Mouse (Mus musculus): ENCODE measurements at regions not wholly inside any gene's neighbourhood (a gene's known extent, or its start where the extent isn't known, plus 50 kb on each side); places are given as distances from the start of the nearest gene placed in this dataset.

DNA sequence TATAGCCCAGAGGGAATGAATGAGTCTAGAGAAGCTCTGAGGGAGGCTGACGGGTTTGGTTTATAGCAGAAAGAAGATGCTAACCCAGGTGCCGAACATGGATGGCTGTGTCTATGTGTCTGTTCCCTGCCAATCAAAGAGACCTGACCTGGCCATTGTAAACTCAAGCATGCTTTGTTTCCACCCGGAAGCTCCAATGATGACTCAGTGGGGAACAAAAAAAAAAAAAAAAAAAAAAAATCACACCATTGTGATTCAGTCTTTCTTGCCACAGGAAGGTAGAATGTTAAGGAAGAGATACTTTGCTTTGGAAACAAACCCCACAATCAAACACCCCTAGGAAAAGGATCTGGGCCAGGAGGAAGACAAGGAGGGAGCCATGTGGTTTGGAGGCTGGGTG is 201.5 kb downstream of the Ly86 start:
- Histone ChIP-seq H3K27ac (ENCODE audit: low read length) (no peak overlapping the region), H3K27me3 (ENCODE audit: control insufficient read depth, insufficient read depth, low read depth, low read length) (no peaks in the 10 kb centered on the region), H3K4me1 (ENCODE audit: control insufficient read depth, insufficient read depth, low read length) (no peaks in the 10 kb centered on the region), H3K4me2 (ENCODE audit: low read length) (no peak overlapping the region), H3K4me3 (ENCODE audit: low read depth, low read length) (no peak overlapping the region), H3K36me3 (ENCODE audit: control insufficient read depth, insufficient read depth, low read length) (no peaks in the 10 kb centered on the region), H3K9ac (ENCODE audit: low read depth, low read length) (no peak overlapping the region), H3K9me3 (replicated peaks; ENCODE audit: control insufficient read depth, low read length, poor library complexity, severe bottlenecking) (no peaks in the 10 kb centered on the region)
- no peak for ATAC-seq
- 74% methylated on average over 3 of the region's 3 CpGs for WGBS

DNA sequence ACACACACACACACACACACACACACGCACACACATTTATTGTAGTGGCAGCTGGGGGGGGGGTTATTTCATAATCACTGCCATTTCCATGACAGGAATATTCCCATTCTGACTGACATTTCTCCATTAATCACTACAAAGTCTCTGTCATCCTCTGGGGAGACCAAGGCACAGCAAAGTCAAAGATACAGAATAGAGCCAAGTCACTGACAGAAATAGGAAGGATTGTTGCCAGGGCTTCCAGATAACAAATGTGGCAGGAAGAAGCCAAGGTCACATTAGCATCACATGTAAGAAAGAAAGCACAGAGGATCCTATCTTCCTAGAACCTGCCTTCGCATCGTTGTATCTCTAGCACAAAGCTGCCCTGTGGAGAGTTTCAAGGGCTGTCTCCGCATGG is 205.6 kb downstream of the Ly86 start:
- H3K27ac ChIP-seq (ENCODE audit: low read length) = no peak overlapping the region
- no peak overlapping the region for H3K4me2 ChIP-seq (ENCODE audit: low read length)
- no peaks in the 10 kb centered on the region for H3K36me3 ChIP-seq (ENCODE audit: control insufficient read depth, insufficient read depth, low read length)
- ATAC-seq = no peak
- no peaks in the 10 kb centered on the region for H3K27me3 ChIP-seq (ENCODE audit: control insufficient read depth, insufficient read depth, low read depth, low read length)
- no peaks in the 10 kb centered on the region for H3K9me3 ChIP-seq (replicated peaks; ENCODE audit: control insufficient read depth, low read length, poor library complexity, severe bottlenecking)
- no peak overlapping the region for H3K9ac ChIP-seq (ENCODE audit: low read depth, low read length)
- 75% methylated on average over 4 of the region's 4 CpGs for whole genome bisulfite sequencing
- no peaks in the 10 kb centered on the region for H3K4me1 ChIP-seq (ENCODE audit: control insufficient read depth, insufficient read depth, low read length)
- no peak overlapping the region for H3K4me3 ChIP-seq (ENCODE audit: low read depth, low read length)

DNA sequence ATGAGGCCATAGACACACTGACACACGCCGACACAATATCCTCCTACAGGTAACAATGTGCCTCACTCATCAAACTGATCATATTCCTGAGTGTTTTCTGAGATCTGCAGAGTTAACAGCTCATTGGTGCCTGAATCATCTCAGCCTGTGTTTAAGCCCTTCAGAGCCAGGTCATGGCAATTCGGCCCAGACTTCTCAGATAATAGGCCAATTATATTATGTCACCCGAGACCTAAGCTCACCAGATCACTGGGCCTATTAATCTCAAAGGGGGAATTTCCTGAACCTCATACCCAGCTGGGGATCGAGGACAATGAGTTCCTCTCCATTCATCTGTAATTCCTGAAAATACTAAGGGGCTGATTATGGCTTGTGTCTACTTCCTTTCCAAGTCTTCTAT is 208.4 kb downstream of the Ly86 start:
- Histone ChIP-seq H3K27me3 (ENCODE audit: control insufficient read depth, insufficient read depth, low read depth, low read length) (no peaks in the 10 kb centered on the region), H3K9ac (ENCODE audit: low read depth, low read length) (no peak overlapping the region), H3K4me1 (ENCODE audit: control insufficient read depth, insufficient read depth, low read length) (no peaks in the 10 kb centered on the region), H3K36me3 (ENCODE audit: control insufficient read depth, insufficient read depth, low read length) (no peaks in the 10 kb centered on the region), H3K9me3 (replicated peaks; ENCODE audit: control insufficient read depth, low read length, poor library complexity, severe bottlenecking) (no peaks in the 10 kb centered on the region), H3K27ac (ENCODE audit: low read length) (no peak overlapping the region), H3K4me3 (ENCODE audit: low read depth, low read length) (no peak overlapping the region), H3K4me2 (ENCODE audit: low read length) (no peak overlapping the region)
- no peak for ATAC-seq
- WGBS = 51% methylated on average over 5 of the region's 5 CpGs

DNA sequence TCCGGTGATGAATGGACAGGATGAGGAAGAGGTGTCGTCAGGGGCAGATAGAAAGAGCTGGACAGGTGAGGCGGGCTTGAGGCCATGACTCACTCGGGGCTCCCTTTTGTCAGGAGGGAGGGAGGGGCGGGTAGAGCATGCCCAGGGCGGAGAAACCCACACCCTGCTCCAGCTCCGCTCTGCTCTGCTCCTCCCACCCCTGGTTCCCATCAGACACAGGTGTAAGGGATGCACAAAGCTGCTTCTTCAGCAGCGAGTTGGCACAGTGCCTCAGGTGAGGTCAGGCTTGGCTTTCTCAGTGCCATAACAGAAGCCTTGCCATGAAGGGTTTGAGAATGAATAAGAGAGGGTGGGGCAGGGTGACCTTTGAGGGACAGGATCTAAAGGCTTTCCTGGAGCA is 212.2 kb downstream of the Ly86 start:
- no peak overlapping the region for H3K4me2 ChIP-seq (ENCODE audit: low read length)
- H3K27ac ChIP-seq (ENCODE audit: low read length) = no peak overlapping the region
- no peaks in the 10 kb centered on the region for H3K27me3 ChIP-seq (ENCODE audit: control insufficient read depth, insufficient read depth, low read depth, low read length)
- no peaks in the 10 kb centered on the region for H3K4me1 ChIP-seq (ENCODE audit: control insufficient read depth, insufficient read depth, low read length)
- no peak overlapping the region for H3K4me3 ChIP-seq (ENCODE audit: low read depth, low read length)
- no peaks in the 10 kb centered on the region for H3K36me3 ChIP-seq (ENCODE audit: control insufficient read depth, insufficient read depth, low read length)
- H3K9me3 ChIP-seq (replicated peaks; ENCODE audit: control insufficient read depth, low read length, poor library complexity, severe bottlenecking) = no peaks in the 10 kb centered on the region
- no peak overlapping the region for H3K9ac ChIP-seq (ENCODE audit: low read depth, low read length)
- 80% methylated on average over 8 of the region's 8 CpGs for WGBS
- ATAC-seq = no peak

DNA sequence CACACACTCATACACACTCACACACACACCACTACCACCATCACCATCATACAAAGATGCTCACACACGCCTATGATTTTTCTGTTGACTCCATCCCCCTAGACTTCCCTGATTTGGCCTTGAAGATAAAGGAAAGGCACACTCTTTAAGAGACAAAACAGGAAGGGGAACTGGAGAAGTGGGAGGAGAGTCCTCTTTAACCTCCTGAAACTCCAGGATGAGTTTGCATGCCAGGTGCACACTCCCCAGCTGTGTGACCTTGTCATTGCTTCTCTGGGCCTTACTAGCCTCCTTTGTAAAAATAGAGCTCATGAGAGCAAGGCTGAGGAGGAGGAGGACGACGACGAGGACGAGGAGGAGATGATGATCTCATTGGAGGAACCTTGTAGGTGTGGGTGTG is 212.8 kb downstream of the Ly86 start:
- no peak overlapping the region for H3K4me3 ChIP-seq (ENCODE audit: low read depth, low read length)
- H3K4me1 ChIP-seq (ENCODE audit: control insufficient read depth, insufficient read depth, low read length) = no peaks in the 10 kb centered on the region
- no peak for ATAC-seq
- H3K9ac ChIP-seq (ENCODE audit: low read depth, low read length) = no peak overlapping the region
- H3K27ac ChIP-seq (ENCODE audit: low read length) = no peak overlapping the region
- no peak overlapping the region for H3K4me2 ChIP-seq (ENCODE audit: low read length)
- H3K9me3 ChIP-seq (replicated peaks; ENCODE audit: control insufficient read depth, low read length, poor library complexity, severe bottlenecking) = no peaks in the 10 kb centered on the region
- H3K36me3 ChIP-seq (ENCODE audit: control insufficient read depth, insufficient read depth, low read length) = no peaks in the 10 kb centered on the region
- 76% methylated on average over 5 of the region's 5 CpGs for WGBS
- no peaks in the 10 kb centered on the region for H3K27me3 ChIP-seq (ENCODE audit: control insufficient read depth, insufficient read depth, low read depth, low read length)

DNA sequence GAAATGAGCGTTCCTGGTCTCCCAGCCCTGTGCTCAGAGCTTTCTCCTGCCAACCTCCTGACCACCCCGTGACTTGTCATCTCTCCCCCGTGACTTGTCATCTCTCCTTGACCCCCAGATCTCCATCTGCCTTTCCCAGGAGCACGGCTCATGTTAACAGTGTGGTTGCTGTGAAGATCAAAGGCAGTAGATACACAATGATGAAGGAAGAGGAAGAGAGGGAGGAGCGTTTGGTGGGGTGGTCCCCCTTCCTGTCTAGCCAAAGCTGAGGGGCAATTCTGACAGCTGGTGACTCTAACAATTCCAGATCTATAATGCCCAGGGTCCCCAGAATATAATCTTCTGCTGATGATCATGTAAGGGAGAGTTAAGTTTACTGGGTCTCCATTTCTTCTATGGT is 214.0 kb downstream of the Ly86 start:
- Histone ChIP-seq H3K27me3 (ENCODE audit: control insufficient read depth, insufficient read depth, low read depth, low read length) (no peaks in the 10 kb centered on the region), H3K9me3 (replicated peaks; ENCODE audit: control insufficient read depth, low read length, poor library complexity, severe bottlenecking) (no peaks in the 10 kb centered on the region), H3K9ac (ENCODE audit: low read depth, low read length) (no peak overlapping the region), H3K27ac (ENCODE audit: low read length) (no peak overlapping the region), H3K4me2 (ENCODE audit: low read length) (no peak overlapping the region), H3K4me1 (ENCODE audit: control insufficient read depth, insufficient read depth, low read length) (no peaks in the 10 kb centered on the region), H3K36me3 (ENCODE audit: control insufficient read depth, insufficient read depth, low read length) (no peaks in the 10 kb centered on the region), H3K4me3 (ENCODE audit: low read depth, low read length) (no peak overlapping the region)
- no peak for ATAC-seq
- 75% methylated on average over 5 of the region's 5 CpGs for WGBS

DNA sequence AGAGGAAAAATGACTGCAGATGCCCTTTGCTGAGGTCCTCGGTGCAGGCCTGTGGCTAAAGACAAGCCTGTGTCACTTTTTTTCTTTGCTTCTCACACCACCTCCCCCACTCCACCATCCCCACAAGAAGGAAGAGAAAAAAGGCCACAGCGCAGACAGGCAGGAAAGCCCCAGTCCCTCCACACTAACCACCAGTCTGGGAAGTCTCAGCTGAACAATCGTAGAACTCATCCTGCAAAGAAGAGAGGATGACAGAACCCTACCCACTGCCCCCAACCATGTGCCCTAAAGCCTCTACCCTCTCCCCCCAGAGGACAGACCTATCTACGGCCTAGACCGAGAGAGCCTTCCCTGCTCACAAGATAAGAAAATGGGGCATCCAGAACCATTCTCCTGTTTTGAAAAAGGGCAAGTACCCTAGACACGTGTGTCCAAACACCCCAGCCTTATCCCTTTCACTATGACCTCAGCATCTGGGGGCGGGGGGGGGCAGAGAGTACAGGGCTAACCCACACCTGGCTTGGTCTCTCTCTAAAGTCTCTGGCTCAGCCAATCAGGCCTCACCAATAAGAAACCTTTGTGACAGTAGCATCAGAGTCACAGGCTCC is 214.8 kb downstream of the Ly86 start:
- Histone ChIP-seq H3K27me3 (ENCODE audit: control insufficient read depth, insufficient read depth, low read depth, low read length) (no peaks in the 10 kb centered on the region), H3K9ac (ENCODE audit: low read depth, low read length) (no peak overlapping the region), H3K4me2 (ENCODE audit: low read length) (no peak overlapping the region), H3K9me3 (replicated peaks; ENCODE audit: control insufficient read depth, low read length, poor library complexity, severe bottlenecking) (no peaks in the 10 kb centered on the region), H3K4me1 (ENCODE audit: control insufficient read depth, insufficient read depth, low read length) (no peaks in the 10 kb centered on the region), H3K4me3 (ENCODE audit: low read depth, low read length) (no peak overlapping the region), H3K27ac (ENCODE audit: low read length) (no peak overlapping the region), H3K36me3 (ENCODE audit: control insufficient read depth, insufficient read depth, low read length) (no peaks in the 10 kb centered on the region)
- ATAC-seq = no peak
- WGBS = 75% methylated on average over 7 of the region's 7 CpGs

DNA sequence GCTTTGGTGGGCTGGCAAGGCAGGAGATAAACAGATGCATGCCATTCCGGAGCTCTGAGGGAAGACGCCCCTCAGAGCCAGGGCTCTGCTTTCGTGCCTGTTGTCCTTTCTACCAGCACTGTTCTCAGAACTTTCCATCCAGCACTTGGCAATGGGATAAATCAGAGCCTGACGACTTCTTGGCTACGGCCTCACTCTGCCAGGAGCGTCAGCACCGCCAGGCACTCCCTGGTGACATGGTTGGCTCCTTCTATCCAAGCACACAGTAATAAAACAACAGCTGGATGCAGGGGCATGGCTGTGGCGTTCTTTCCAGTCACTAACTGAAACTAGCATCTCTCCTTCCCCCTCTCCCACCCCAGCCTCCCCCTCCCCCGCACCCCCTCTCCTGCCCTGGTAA is 215.4 kb downstream of the Ly86 start:
- no peak for ATAC-seq
- H3K9ac ChIP-seq (ENCODE audit: low read depth, low read length) = no peak overlapping the region
- WGBS = 44% methylated on average over 9 of the region's 9 CpGs

DNA sequence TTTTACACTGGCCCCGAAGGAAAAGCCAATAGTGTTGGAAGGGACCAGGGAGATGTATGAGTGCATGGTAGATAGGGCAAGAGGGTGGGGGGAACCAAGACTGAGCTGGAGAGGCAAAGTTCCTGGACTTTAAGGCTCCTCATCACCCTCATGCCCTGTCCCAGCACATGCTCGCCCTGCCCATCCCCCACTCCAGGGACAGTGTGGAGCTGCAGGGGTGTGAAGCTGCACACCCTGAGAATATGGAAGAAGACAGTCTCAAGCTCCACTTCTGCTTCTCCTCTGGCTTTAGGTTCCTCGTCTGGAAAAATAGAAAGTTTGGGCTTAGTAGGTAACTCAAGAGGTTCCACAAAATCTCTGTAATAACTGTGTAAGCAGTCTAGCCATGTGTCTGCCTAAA is 215.8 kb downstream of the Ly86 start:
- H3K4me1 ChIP-seq (ENCODE audit: control insufficient read depth, insufficient read depth, low read length) = no peaks in the 10 kb centered on the region
- H3K9ac ChIP-seq (ENCODE audit: low read depth, low read length) = no peak overlapping the region
- H3K4me3 ChIP-seq (ENCODE audit: low read depth, low read length) = no peak overlapping the region
- WGBS = 52% methylated on average over 3 of the region's 3 CpGs
- no peak overlapping the region for H3K4me2 ChIP-seq (ENCODE audit: low read length)
- H3K27ac ChIP-seq (ENCODE audit: low read length) = no peak overlapping the region
- H3K27me3 ChIP-seq (ENCODE audit: control insufficient read depth, insufficient read depth, low read depth, low read length) = no peaks in the 10 kb centered on the region
- H3K36me3 ChIP-seq (ENCODE audit: control insufficient read depth, insufficient read depth, low read length) = no peaks in the 10 kb centered on the region
- no peak for ATAC-seq
- no peaks in the 10 kb centered on the region for H3K9me3 ChIP-seq (replicated peaks; ENCODE audit: control insufficient read depth, low read length, poor library complexity, severe bottlenecking)

More for the DNA sequence above, 215.4 kb downstream of the Ly86 start:
- Histone ChIP-seq H3K4me2 (ENCODE audit: low read length) (no peak overlapping the region), H3K9me3 (replicated peaks; ENCODE audit: control insufficient read depth, low read length, poor library complexity, severe bottlenecking) (no peaks in the 10 kb centered on the region), H3K4me3 (ENCODE audit: low read depth, low read length) (no peak overlapping the region), H3K36me3 (ENCODE audit: control insufficient read depth, insufficient read depth, low read length) (no peaks in the 10 kb centered on the region), H3K27ac (ENCODE audit: low read length) (no peak overlapping the region), H3K27me3 (ENCODE audit: control insufficient read depth, insufficient read depth, low read depth, low read length) (no peaks in the 10 kb centered on the region), H3K4me1 (ENCODE audit: control insufficient read depth, insufficient read depth, low read length) (no peaks in the 10 kb centered on the region)
